Mouse (Mus musculus): ENCODE data around the gene Gm49601.

Gene Gm49601

DNA sequence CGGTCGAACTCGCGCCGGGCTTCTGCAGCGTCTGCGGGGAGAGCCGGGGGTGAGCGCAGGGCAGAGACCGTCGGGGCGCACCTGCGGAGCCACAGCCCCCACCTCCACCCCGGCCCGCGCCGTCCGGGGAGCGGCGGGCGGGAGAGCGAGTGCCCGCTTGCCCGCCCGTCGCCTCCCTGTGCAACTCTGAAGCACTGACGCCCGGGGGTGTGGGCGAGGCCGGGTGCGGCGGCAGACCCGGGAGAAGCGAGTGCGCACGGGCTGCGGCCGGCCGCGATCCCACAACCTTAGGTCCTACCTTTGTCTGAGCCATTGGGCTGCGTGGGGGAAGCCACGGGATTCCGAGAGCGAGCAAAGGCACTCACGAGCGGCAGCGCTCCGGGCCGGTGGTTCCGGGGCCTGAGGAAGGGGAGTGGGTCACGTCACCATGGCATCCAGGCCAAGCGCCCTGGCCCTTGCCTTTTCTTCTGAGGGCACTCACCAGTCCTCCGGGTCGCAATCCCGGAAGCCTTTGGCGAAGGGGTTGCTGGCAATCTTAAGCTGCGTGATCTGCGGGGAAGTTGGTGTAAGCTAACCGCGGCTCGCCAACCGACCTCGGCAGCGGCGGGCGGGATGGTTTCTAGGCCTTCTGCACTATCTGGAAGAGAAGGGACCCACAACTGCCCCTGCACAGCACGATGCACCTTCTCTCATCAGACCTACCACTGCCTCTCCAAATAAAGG, 43.6 kb downstream of the Gm49601 start:
- no peak for DNase-seq (ENCODE audit: low spot score)

DNA sequence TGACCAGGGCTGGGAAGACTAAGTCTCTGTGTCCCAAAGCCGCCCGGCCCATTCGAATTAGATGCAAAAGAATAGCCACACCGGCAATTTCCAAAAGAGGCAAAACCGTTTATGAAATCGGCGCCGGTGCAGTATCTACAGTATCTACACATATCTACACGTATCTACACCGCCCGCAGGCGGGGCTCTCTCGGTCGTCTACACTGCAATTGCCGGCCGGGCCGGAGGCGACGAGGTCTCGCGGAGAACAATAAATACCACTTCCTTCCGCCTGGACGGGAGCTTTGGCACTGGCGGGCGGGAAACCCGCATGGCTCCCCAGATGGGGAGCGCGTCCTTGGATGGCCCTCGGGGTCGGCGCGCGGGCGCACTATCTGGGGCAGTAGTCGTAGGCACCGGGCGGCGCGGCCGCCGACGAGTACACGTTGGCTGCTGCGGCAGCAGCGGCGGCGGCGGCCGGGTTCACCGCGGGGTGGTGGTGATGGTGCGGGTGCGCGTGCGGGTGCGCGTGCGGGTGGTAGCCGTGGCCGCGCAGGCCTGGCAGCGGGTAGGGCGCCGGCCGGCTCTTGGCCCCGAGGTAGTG, 44.5 kb downstream of the Gm49601 start:
- no peak for DNase-seq (ENCODE audit: low spot score)

DNA sequence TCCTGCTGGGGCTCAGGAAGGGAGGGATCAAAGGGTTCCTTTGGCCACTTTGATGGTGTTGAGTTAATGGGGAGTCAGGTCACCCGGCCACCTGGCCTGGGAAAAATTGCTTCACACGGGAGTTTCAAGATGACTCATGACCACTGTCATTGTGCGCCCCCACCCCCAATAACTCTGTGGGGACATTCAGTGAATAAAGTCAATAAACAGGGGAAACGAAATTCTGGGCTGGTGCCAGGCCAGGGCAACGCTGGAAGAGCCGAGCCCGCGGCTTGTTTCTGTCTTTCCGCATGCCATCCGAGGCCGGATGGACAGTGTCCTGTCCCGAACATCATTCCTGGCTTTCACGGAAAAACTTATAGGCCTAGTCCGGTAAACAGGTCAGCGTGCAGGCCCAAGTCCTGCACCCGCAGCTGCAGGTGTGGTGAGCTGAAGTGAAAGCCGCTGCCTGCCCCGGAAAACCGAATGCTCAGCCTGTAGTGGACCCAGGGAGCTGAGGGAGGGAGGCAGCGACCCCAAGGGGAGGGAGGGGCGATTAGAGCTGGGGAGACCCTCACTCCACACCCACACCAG, 45.1 kb downstream of the Gm49601 start:
- DNase-seq (ENCODE audit: low spot score), result no peak

DNA sequence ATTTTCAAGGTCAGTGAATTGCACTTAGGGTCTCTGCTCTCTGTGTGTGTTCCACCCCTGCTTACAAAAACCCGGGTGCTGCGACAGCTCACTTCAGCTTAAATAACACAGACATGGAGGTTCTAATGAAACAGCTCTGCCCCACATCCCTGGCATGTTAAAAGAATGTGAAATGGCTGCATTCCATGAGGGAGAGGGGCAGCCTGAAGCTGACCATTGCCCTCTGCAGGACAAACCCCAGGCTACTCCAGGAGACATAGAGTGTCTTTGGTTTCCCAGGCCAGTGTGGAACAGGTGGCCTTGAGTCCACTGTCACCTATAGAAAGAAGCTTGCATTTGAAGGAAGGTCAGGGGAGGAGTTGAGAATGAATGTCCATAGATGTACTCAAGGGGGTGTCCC, 45.8 kb downstream of the Gm49601 start:
- DNase-seq (ENCODE audit: low spot score), result no peak

DNA sequence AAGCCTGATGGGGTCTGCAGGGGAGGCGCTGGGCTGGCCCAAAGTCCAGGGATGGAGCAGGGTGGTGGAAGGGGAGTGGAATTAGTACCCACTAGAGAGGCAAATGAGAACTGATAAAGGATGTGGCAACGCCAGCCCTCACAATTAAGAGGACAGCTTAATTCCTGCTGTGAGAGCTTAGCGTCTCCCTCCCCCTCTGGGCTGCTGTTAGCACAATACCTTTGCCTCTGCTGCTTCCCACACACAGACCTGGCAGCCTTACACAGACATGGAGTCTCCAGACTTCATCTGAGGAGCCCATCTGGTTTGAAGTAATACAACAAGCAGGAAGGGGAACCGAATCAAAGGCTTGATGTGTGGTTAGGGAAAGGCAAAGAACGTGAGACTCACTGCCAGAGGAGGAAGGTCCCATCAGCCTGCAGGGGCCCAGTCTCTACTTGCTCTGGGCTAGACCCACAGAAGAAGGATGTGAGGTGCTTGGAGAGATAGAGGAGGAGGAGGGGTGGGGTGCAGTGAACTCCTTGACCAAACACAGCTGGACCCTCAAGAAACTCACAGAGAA, 48.5 kb downstream of the Gm49601 start:
- DNase-seq (ENCODE audit: low spot score), result no peak

DNA sequence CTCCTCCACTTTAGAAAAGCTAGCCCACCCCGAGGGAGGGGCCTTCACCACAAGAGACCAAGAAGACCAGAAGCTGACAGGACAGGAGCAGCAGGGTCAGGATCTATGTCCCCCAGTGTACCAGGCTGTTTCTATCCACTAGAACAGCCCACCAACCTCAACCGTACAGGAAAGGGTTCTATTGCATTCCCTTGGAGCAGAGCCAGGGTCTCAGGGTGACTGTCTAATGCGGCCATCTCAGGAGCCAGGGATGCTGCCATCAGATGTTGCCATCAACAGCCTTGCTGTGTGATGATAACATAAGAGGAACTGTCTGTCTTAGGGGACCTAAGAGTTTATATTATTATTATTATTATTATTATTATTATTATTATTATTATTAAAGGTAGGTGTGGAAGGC, 49.2 kb downstream of the Gm49601 start:
- no peak for DNase-seq (ENCODE audit: low spot score)

DNA sequence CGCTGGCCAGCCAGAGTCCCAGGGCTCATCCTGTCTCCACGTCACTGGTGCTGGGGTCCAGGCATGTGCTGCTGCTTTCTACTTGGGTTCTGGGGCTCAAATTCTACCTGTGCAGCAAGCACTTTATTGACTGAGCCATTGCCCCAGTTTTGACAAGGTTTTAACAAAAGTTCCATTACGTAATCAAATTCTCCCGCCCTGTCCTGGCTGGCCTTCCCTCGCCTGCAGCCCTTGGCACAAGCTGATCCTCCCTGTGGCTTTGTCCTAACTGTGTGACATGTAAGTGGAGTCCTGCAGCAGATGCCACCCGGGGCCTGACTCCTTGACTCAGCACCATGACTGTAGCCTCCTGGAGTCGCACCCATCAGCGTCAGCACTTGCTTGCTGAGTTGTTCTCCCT, 52.0 kb downstream of the Gm49601 start:
- DNase-seq (ENCODE audit: low spot score), result no peak

Measured in ovary, postnatal 14 days (tissue).